Mouse (Mus musculus) left cerebral cortex, adult 18-20 months (tissue): Measurements from ENCODE around the gene Gm8914. TPM values are rescaled to one million over a fixed set of nuclear protein-coding genes. Genes with fewer than 3 reads are reported as not detected.
"Not testable (repeated sequence)": the region's sequence is repeated elsewhere in the genome, so short reads cannot be mapped to it uniquely, and the experiment has no call there.

Experiments
- DNase-seq, 2 experiments: peaks; one replicate each; pipeline ENCODE4 v3.0.0; 2021 to 2022; ENCODE audit warnings: low spot score in 2 of 2, mixed read lengths in 1 of 2
- long read RNA-seq, 2 experiments: library from polyadenylated mRNA; stranded (forward); transcript quantifications; one replicate each; pipeline ENCODE4 v2.0.0; 2021
- total RNA-seq, 2 experiments: library from RNA; stranded (reverse); gene quantifications; 2 replicates each; pipeline ENCODE4 v1.2.3; 2021

Gene Gm8914
- not detected for total RNA-seq
- long read RNA-seq, experiment 1, result 0 reads
- long read RNA-seq, experiment 2, result 0 reads

DNA sequence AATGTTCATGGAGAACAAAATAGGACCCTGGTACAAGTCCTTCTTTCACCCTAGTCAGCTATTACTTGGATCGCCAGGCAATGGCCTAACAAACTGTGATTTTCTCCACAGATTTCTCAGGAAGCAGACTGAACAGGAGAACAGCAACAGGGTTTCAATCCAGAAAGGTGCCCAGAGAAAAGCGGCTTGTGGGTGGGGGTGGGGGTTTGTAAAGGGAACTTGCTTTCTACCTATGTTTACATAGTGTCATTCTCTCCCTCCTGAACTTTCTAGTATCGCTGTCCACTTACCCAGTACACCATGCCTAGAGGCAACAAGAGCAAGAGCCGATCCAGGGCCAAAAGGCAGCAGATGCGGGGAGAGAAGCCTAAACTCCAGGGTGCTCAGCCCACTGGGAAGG is at the start of gene Gm8914:
Gene Gm8914, plus strand, starts transcription at position 301 of the 400 bp plus-strand sequence.
- DNase-seq, result not testable (repeated sequence)

Other genes starting within 250 kb of the Gm8914 start
- not detected for gene Mageb2, start 148.4 kb upstream of the Gm8914 start, total RNA-seq
- gene Gm5072, start 87.6 kb upstream of the Gm8914 start, total RNA-seq, result not detected
- not detected for gene 1700084M14Rik, start 95.8 kb downstream of the Gm8914 start, total RNA-seq
- not detected for gene Gm14781, start 152.1 kb downstream of the Gm8914 start, total RNA-seq